Mouse (Mus musculus) liver, embryonic 14.5 days (tissue): ENCODE measurements around the gene Lin37.

Experiments
- CTCF ChIP-seq: IDR thresholded peaks from 2 replicates; pipeline ENCODE4 v1.5.1; 2016; ENCODE audit warnings: antibody characterized with exemption, low read depth, control low read depth
- EP300 ChIP-seq: IDR thresholded peaks from 2 replicates; pipeline ENCODE4 v1.6.1; 2016; ENCODE audit warnings: antibody characterized with exemption, low read depth

DNA sequence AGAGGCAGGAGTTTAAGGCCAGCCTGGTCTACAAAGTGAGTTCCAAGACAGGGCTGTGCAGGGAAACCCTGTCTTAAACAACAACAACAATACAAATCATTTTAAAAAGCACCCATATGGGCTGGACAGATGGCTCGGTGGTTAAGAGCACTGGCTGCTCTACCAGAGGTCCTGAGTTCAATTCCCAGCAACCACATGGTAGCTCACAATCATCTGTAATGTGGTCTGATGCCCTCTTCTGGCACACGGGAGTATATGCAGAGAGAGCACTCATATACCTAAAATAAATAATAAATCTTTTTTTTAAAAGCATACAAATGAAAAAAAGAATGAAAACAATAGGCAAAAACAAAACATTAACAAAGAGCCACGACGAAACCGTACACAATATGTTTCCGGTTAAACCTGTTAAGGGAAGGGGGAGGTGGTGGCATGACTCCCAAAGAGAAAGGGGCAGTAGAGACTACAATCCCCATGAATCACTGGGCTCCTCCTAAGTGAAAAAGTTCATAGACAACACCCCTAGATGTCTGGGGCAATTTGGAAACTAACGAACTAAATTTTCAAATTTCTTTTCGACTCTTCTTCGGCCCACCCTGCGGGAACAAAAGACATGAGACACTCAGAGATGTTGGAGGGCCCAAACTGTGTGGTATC, 8.1 kb downstream of the Lin37 start:
- TF ChIP-seq CTCF (peak; percentile 73), EP300 (no peak)
